Mouse (Mus musculus) heart, postnatal 36 days (tissue): Measurements from ENCODE around the gene Nans. TPM values are rescaled to one million over a fixed set of nuclear protein-coding genes. Genes with fewer than 3 reads are reported as not detected.

Experiments used
- DNase-seq, 2 experiments: peaks; one replicate each; pipeline ENCODE4 v3.0.0; 2021 to 2022
- intact Hi-C: fragments of 180-260 bp; cut with DNase I; formaldehyde crosslinking; loops from one replicate; pipeline ENCODE4 v1.15.1; 2025
- total RNA-seq, 2 experiments: library from RNA; stranded (reverse); gene quantifications; 2 replicates each; pipeline ENCODE4 v1.2.3; 2021

Gene Nans
- total RNA-seq, 2 experiments from 2014 or later = 15.4 to 17.0 TPM

- intact Hi-C loops = no loop called here
- DNase-seq = no peak
Observed at GRCm38 (mm10) chr4:46526798-46527557, 37.9 kb downstream of the Nans start.

GRCm38 (mm10) chr4:46527558-46527926 is 38.5 kb downstream of the Nans start:
- intact Hi-C loops = no loop called here
- no peak for DNase-seq

GRCm38 (mm10) chr4:46529722-46530121 is 40.7 kb downstream of the Nans start:
- intact Hi-C loops = no loop called here
- no peak for DNase-seq

- intact Hi-C loops = no loop called here
- DNase-seq = no peak
Observed at GRCm38 (mm10) chr4:46532511-46532910, 43.5 kb downstream of the Nans start.

GRCm38 (mm10) chr4:46532926-46533325 is 43.9 kb downstream of the Nans start:
- intact Hi-C loops = no loop called here
- no peak for DNase-seq

- intact Hi-C loops = no loop called here
- peak in 1 of 2 experiments; percentile 31 for DNase-seq
Observed at GRCm38 (mm10) chr4:46533934-46534720, 45.1 kb downstream of the Nans start.

GRCm38 (mm10) chr4:46535094-46535830 is 46.2 kb downstream of the Nans start:
- DNase-seq = no peak
- intact Hi-C loops = no loop called here

- peak; percentile 33 to 48 for DNase-seq
- intact Hi-C loops = no loop called here
Observed at GRCm38 (mm10) chr4:46535840-46536361, 46.9 kb downstream of the Nans start, which contains the start of gene Trim14. Gene Trim14, minus strand, starts transcription at chr4:46536141.

- intact Hi-C loops = no loop called here
- no peak for DNase-seq
Observed at GRCm38 (mm10) chr4:46539167-46539566, 50.1 kb downstream of the Nans start.

- intact Hi-C loops = no loop called here
- no peak for DNase-seq
Observed at GRCm38 (mm10) chr4:46541707-46542106, 52.7 kb downstream of the Nans start.

- intact Hi-C loops = no loop called here
- DNase-seq = no peak
Observed at GRCm38 (mm10) chr4:46543366-46544050, 54.5 kb downstream of the Nans start.

GRCm38 (mm10) chr4:46544313-46544712 is 55.3 kb downstream of the Nans start:
- DNase-seq = no peak
- intact Hi-C loops = no loop called here

- intact Hi-C loops = no loop called here
- no peak for DNase-seq
Observed at GRCm38 (mm10) chr4:46545498-46545897, 56.5 kb downstream of the Nans start.

GRCm38 (mm10) chr4:46546709-46547108 is 57.7 kb downstream of the Nans start:
- DNase-seq = no peak
- intact Hi-C loops = no loop called here

GRCm38 (mm10) chr4:46549979-46550378 is 60.9 kb downstream of the Nans start:
- intact Hi-C loops = no loop called here
- DNase-seq = no peak

GRCm38 (mm10) chr4:46550406-46550805 is 61.4 kb downstream of the Nans start:
- DNase-seq = no peak
- intact Hi-C loops = no loop called here
